Mouse (Mus musculus) hindbrain, embryonic 13.5 days (tissue): ENCODE measurements at regions not wholly inside any gene's neighbourhood (a gene's known extent, or its start where the extent isn't known, plus 50 kb on each side); places are given as distances from the start of the nearest gene placed in this dataset.

ENCODE experiments used
- ATAC-seq: fragments of 200-750 bp; cut with Nextera tagmentation; 2 replicates; pipeline ENCODE4 v1.8.0; 2017; ENCODE audit warnings: moderate TSS enrichment; ENCODE audit not compliant: low FRiP score
- H3K27ac ChIP-seq: fragments of 300-500 bp; sonication (generic); 2 replicates; pipeline ENCODE4 v1.5.1; 2015; ENCODE audit warnings: inconsistent platforms, mild to moderate bottlenecking, moderate library complexity
- H3K27me3 ChIP-seq: fragments of 300-500 bp; sonication (generic); 2 replicates; pipeline ENCODE4 v1.6.1; 2015; ENCODE audit warnings: mild to moderate bottlenecking, inconsistent platforms
- H3K36me3 ChIP-seq: fragments of 300-500 bp; sonication (generic); 2 replicates; pipeline ENCODE4 v1.6.1; 2015; ENCODE audit warnings: mild to moderate bottlenecking, inconsistent platforms
- H3K4me1 ChIP-seq: fragments of 300-500 bp; sonication (generic); replicated peaks from 2 replicates; pipeline ENCODE4 v1.6.1; 2015; ENCODE audit warnings: inconsistent platforms
- H3K4me2 ChIP-seq: fragments of 300-500 bp; sonication (generic); 2 replicates; pipeline ENCODE4 v1.6.1; 2015; ENCODE audit warnings: inconsistent platforms, mild to moderate bottlenecking, moderate library complexity
- H3K4me3 ChIP-seq: fragments of 300-500 bp; sonication (generic); 2 replicates; pipeline ENCODE4 v1.5.1; 2015; ENCODE audit warnings: mild to moderate bottlenecking, inconsistent platforms
- H3K9ac ChIP-seq: fragments of 300-500 bp; sonication (generic); 2 replicates; pipeline ENCODE4 v1.6.1; 2015; ENCODE audit warnings: mild to moderate bottlenecking, inconsistent platforms
- H3K9me3 ChIP-seq: fragments of 300-500 bp; sonication (generic); 2 replicates; pipeline ENCODE4 v1.6.1; 2016; ENCODE audit warnings: inconsistent platforms
- WGBS: fragments of 180-500 bp; shearing (Covaris S2); methylation state at CpG from one replicate; pipeline ENCODE4 v1.1.7; 2015; 5-methylcytosine and 5-hydroxymethylcytosine counted together

- Histone ChIP-seq H3K9me3 (no peaks in the 10 kb centered on the region), H3K4me2 (no peak overlapping the region), H3K4me1 (no peaks in the 10 kb centered on the region), H3K36me3 (no peaks in the 10 kb centered on the region), H3K4me3 (no peak overlapping the region), H3K9ac (no peak overlapping the region), H3K27me3 (peaks cover 8% of the 10 kb centered on the region), H3K27ac (no peak overlapping the region)
- 92% methylated on average over 4 of the region's 5 CpGs for WGBS
- ATAC-seq: no peak
Measured at GRCm38 (mm10) chr5:136628502-136628901, 61.2 kb upstream of the Cux1 start.

- no peak overlapping the region for H3K27ac ChIP-seq
Measured at GRCm38 (mm10) chr5:136632286-136632685, 60.7 kb upstream of the Myl10 start.

DNA sequence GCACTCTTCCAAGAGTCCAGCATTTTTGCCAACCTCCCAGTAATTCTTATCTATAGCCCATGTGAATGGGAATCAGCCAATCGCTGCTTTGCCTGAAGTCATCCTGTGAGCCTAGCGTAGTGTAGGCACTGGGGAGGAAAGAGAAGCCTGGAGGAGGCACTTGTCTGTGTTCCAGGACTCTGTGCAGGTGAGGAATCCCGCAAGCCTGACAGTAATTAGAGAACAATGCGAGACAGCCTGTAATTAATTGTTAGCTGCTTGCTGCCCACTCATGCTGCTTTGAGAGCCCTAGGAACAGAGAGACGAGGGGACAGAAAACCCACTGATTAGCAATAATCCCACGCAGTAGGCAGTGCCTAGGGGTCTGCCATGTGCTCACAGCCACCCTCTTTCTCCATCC, 59.0 kb upstream of the Myl10 start:
- Histone ChIP-seq H3K9ac (no peak overlapping the region), H3K4me2 (no peak overlapping the region), H3K27ac (peak overlapping the region; percentile 30; the same call in 1 of the 2 replicates), H3K27me3 (no peaks in the 10 kb centered on the region), H3K4me3 (no peak overlapping the region), H3K4me1 (peaks cover 6% of the 10 kb centered on the region), H3K36me3 (no peaks in the 10 kb centered on the region), H3K9me3 (no peaks in the 10 kb centered on the region)
- ATAC-seq: no peak
- WGBS: 56% methylated on average over 6 of the region's 6 CpGs

More at GRCm38 (mm10) chr5:136632286-136632685, 60.7 kb upstream of the Myl10 start:
- H3K9ac ChIP-seq: no peak overlapping the region
- WGBS: 87% methylated on average over 5 of the region's 5 CpGs
- no peaks in the 10 kb centered on the region for H3K9me3 ChIP-seq
- no peaks in the 10 kb centered on the region for H3K27me3 ChIP-seq
- ATAC-seq: no peak
- no peaks in the 10 kb centered on the region; the same call in 1 of the 2 replicates for H3K4me1 ChIP-seq
- no peak overlapping the region for H3K4me3 ChIP-seq
- H3K36me3 ChIP-seq: no peaks in the 10 kb centered on the region
- H3K4me2 ChIP-seq: no peak overlapping the region

GRCm38 (mm10) chr5:136635119-136635518, 57.8 kb upstream of the Myl10 start:
- Histone ChIP-seq H3K9me3 (no peaks in the 10 kb centered on the region), H3K4me1 (peaks cover 6% of the 10 kb centered on the region), H3K27me3 (no peaks in the 10 kb centered on the region), H3K4me2 (no peak overlapping the region), H3K36me3 (no peaks in the 10 kb centered on the region), H3K9ac (no peak overlapping the region), H3K27ac (no peak overlapping the region), H3K4me3 (no peak overlapping the region)
- ATAC-seq: no peak
- 92% methylated on average over 2 of the region's 2 CpGs for WGBS

DNA sequence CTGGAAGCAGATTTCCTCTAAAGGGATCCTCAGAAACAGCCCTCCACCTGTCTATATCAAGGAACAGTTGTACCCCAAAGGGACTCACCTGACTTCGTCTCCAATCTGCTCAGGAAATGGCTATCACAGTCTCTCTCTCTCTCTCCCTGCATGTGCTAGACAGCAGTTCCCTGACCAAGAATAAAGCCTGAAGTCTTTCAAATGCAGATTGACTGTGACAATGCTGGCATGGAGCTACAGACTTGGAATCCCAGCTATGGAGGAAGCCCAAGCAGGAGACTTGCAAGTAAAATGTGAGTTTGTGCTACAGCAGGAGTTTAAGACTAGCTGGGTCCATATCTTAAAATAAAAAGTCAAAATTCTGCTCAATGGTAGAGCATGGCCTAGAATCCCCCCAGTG, 56.5 kb upstream of the Myl10 start:
- no peak overlapping the region for H3K9ac ChIP-seq
- no peak overlapping the region for H3K4me3 ChIP-seq
- no peak overlapping the region for H3K27ac ChIP-seq
- no peaks in the 10 kb centered on the region for H3K27me3 ChIP-seq
- no peak overlapping the region for H3K4me2 ChIP-seq
- no peak for ATAC-seq
- WGBS: 58% methylated on average over 1 of the region's 1 CpGs
- H3K9me3 ChIP-seq: no peaks in the 10 kb centered on the region
- H3K36me3 ChIP-seq: no peaks in the 10 kb centered on the region
- peaks cover 6% of the 10 kb centered on the region for H3K4me1 ChIP-seq

DNA sequence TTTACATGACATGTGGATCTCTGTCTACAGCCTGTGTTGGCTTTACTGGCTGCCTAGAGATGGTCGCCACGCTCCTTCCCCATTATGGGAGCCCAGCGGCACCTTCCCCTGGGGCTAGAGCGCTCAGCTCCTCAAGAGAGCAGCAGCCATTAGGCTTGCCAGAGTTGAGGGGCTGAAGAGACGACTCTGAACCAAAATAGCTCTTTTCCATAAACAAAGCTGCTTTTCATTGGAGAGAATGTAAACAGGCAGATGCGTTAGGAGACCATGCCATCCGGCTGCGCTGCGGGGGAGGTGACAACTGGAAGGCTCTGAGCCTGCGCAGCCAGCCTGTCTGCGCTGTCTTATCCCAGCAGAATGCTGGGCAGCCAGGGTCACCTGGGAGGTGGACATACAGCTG, 55.1 kb upstream of the Myl10 start:
- no peak for ATAC-seq
- peaks cover 6% of the 10 kb centered on the region for H3K4me1 ChIP-seq
- no peak overlapping the region for H3K4me2 ChIP-seq
- H3K27ac ChIP-seq: no peak overlapping the region
- H3K9me3 ChIP-seq: no peaks in the 10 kb centered on the region
- 60% methylated on average over 11 of the region's 11 CpGs for WGBS
- H3K36me3 ChIP-seq: no peaks in the 10 kb centered on the region
- H3K27me3 ChIP-seq: no peaks in the 10 kb centered on the region
- H3K9ac ChIP-seq: no peak overlapping the region
- no peak overlapping the region for H3K4me3 ChIP-seq

DNA sequence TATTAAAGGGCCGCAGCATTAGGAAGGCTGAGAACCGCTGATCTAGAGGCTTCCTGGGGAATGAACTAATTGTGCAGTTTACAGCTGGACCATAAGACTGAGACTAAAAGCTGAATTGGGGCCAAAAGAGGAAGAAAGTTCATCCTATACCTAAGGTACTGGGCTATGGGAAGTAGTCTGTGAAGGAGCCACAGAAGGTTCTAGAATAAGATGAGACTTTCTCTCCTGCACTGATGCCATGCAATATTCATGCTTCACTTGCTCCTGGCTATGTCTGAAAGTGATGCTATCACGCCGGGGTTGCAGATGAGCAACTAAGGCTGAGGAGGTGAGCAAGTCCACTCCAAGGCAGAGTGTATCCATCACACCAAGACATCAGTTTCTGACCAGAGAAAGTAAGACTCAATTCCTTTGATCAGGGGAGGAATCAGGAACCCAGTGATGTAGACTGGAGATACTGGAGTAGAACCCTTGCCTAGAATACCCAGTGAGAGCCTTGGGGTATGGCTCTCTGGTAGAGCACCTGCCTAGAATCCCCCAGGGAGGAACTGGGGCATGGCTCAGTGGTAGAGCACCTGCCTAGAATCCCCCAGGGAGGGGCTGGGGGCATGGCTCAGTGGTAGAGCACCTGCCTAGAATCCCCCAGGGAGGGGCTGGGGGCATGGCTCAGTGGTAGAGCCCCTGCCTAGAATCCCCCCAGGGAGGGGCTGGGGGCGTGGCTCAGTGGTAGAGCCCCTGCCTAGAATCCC, 51.9 kb upstream of the Myl10 start:
- Histone ChIP-seq H3K27ac (no peak overlapping the region), H3K9me3 (no peaks in the 10 kb centered on the region), H3K4me2 (no peak overlapping the region), H3K4me1 (peaks cover 6% of the 10 kb centered on the region; the same call in 1 of the 2 replicates), H3K4me3 (no peak overlapping the region), H3K9ac (no peak overlapping the region), H3K36me3 (no peaks in the 10 kb centered on the region), H3K27me3 (no peaks in the 10 kb centered on the region)
- 81% methylated on average over 5 of the region's 5 CpGs for WGBS
- ATAC-seq: no peak

DNA sequence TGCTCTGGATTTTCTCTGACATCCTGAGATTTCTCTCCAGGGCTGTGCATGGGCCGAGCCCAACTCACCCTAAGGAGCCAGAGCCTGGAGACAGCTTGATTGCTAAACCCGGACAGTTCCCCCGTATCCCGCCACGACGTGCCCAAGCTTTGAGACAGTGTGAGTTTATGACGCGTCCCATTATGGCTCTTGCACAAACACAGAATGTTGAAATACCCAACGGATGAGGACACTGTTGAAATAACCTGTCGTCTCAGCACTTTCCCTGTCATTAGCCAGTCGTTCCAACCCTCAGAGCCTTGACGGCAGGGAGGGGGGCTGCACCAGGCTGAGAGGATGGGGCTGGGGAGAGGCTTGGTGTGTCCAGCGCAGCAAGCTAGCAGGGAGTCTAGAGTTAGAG, 50.7 kb upstream of the Myl10 start:
- no peaks in the 10 kb centered on the region for H3K9me3 ChIP-seq
- H3K9ac ChIP-seq: no peak overlapping the region
- no peak overlapping the region for H3K4me3 ChIP-seq
- no peaks in the 10 kb centered on the region for H3K36me3 ChIP-seq
- no peak overlapping the region for H3K4me2 ChIP-seq
- WGBS: 83% methylated on average over 13 of the region's 13 CpGs
- no peaks in the 10 kb centered on the region for H3K27me3 ChIP-seq
- H3K27ac ChIP-seq: no peak overlapping the region
- ATAC-seq: no peak
- peaks cover 6% of the 10 kb centered on the region; the same call in 1 of the 2 replicates for H3K4me1 ChIP-seq
